Mouse (Mus musculus) neutrophil, adult 83 days (primary cell): ENCODE results near the gene 1700003F12Rik. TPM values are rescaled to one million over a fixed set of nuclear protein-coding genes. Genes with fewer than 3 reads are reported as not detected.

ENCODE experiments used
- total RNA-seq, 2 experiments: library from RNA; stranded (reverse); gene quantifications; one replicate each; pipeline ENCODE4 v1.2.4; 2023

1700003F12Rik gene
- not detected for total RNA-seq

DNA sequence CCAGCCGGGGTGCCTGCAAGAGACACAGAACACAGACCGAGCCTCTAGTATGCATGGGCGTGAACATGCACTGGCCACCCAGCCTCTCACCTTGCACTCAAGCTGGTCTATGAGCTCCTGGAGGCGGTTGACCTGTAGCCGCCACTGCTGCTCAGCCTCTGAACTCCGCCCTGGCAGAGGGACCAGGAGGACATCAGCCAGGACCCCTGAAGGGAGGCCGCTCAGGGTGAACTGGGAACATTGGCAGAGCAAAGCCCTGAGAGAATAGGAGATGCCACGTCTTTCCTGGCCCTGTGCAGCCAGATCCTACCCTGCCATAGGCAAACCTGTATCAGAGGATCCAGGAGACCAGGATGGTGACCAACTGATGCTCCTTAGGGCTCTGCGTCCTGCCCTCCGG is at the start of gene 1700003F12Rik:
Gene 1700003F12Rik, plus strand, starts transcription at position 375 of the 400 bp plus-strand sequence.

DNA sequence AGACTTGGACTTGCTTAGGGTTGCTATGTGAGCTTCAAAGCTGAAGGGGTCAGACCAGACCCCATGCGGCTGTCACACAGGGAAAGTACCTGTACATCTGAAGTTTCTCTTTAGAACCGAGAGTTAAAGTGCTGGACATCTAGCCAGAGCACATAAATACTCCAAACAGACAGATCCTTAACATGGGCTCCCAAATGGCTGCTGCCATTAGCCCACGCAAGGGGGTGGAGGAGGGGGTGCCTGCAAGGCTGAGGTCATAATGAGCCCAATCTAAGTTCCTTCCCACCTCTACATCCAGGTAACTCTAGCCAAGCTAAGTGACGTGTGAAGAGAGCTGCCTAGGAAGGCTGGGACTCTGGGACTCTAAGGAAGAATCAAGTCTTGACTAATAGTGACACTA is 4.6 kb downstream of the 1700003F12Rik start, which contains the start of gene Actl10:
Gene Actl10, plus strand, starts transcription at position 301 of the 400 bp plus-strand sequence.

DNA sequence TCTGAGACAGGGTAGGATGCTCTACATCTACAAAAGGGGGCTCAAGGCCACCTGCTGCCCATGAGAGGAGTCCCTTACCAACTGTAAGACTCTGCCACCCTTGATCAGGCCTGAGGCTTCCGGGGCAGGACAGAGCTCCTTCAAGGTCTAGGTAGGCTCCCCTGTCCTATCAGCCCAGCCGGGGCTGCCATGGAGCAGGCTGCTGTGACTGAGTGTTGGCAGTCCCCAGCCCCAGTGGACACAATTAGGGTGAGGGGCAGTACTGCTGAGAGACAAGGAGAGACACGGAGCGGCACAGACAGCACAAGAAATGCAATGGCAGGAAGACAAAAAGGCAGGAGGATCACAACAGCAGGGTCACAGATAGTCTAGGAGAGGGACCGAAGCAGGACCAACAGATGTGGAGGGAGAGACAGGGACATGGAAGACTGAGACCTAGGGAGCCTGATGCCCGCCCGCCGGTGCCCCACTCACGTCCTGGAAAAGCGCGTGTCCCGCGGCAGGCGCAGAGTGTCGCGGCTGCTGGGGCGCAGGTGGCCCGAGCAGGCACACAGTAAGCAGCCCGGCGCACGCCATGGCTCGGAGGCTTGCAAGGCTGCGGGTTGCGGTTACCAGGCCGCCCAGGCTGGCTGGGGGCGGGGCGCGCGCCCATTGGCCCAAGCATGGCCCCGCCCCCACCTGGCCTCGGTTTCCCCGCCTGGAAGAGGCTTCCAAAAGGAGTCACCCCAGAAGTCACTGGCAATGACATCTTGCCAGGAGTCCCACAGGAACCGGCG is 11.6 kb downstream of the 1700003F12Rik start, which contains the start of gene Necab3:
Gene Necab3, minus strand, starts transcription at position 627 of the 776 bp plus-strand sequence.

DNA sequence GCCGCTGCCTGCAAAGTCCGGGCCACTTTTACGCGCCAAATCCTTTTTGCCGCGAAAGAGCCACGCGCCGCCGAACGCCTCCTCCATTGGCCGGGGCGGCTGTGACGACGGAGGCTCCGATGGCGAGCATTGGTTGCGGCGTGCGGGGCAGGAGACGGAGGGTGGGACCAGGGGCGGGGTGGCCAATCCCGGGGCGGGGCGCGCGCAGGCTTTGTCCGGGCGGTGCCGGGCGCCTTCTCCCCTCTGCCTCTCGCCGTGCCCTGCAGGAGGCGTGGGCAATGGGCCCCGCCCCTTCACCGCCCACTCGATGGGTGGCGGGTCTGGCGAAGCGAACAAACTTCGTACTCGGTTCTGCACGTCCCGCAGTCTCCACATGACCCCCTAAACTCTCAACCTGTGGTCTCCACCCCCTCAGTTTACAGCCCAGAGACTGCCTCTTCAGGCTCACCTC is 23.0 kb downstream of the 1700003F12Rik start, which contains the start of gene E2f1:
Gene E2f1, minus strand, starts transcription at position 57 of the 451 bp plus-strand sequence.

Other genes starting within 250 kb of the 1700003F12Rik start
- not detected for gene Bpifb9b, start 239.9 kb upstream of the 1700003F12Rik start, total RNA-seq
- 1 to 10 TPM; 7.5 to 7.9 TPM for gene Cdk5rap1, start 174.1 kb upstream of the 1700003F12Rik start, total RNA-seq
- 1 to 10 TPM; 1.4 to 2.0 TPM for gene Snta1, start 139.0 kb upstream of the 1700003F12Rik start, total RNA-seq
- 10 to 100 TPM; 18.3 to 18.5 TPM for gene Cbfa2t2, start 110.6 kb upstream of the 1700003F12Rik start, total RNA-seq
- under 1 TPM in 1 of 2 experiments, not detected in 1; 0.35 TPM for gene Actl10, start 4.7 kb downstream of the 1700003F12Rik start, total RNA-seq
- 1 to 10 TPM; 2.3 to 2.4 TPM for gene Necab3, start 11.8 kb downstream of the 1700003F12Rik start, total RNA-seq
- 10 to 100 TPM; 20.6 to 24.3 TPM for gene E2f1, start 22.8 kb downstream of the 1700003F12Rik start, total RNA-seq
- gene Pxmp4, start 56.6 kb downstream of the 1700003F12Rik start, total RNA-seq, result 10 to 100 TPM; 17.3 to 18.7 TPM
- gene Zfp341, start 66.2 kb downstream of the 1700003F12Rik start, total RNA-seq, result 1 to 10 TPM; 4.3 to 4.5 TPM
- not detected for gene 4930519P11Rik, start 66.4 kb downstream of the 1700003F12Rik start, total RNA-seq
- 100 to 1,000 TPM; 162 to 170 TPM for gene Chmp4b, start 104.6 kb downstream of the 1700003F12Rik start, total RNA-seq
- not detected for gene Gm14214, start 222.9 kb downstream of the 1700003F12Rik start, total RNA-seq
- 100 to 1,000 TPM; 178 to 179 TPM for gene Raly, start 244.0 kb downstream of the 1700003F12Rik start, total RNA-seq
- not detected for gene a, start 244.3 kb downstream of the 1700003F12Rik start, total RNA-seq